Mouse (Mus musculus): ENCODE measurements around the gene Mpdz. TPM values are rescaled to one million over a fixed set of nuclear protein-coding genes. Genes with fewer than 3 reads are reported as not detected.

Gene Mpdz
- total and polyA plus RNA-seq, 3 experiments, result 0.49 TPM; not detected in 2

DNA sequence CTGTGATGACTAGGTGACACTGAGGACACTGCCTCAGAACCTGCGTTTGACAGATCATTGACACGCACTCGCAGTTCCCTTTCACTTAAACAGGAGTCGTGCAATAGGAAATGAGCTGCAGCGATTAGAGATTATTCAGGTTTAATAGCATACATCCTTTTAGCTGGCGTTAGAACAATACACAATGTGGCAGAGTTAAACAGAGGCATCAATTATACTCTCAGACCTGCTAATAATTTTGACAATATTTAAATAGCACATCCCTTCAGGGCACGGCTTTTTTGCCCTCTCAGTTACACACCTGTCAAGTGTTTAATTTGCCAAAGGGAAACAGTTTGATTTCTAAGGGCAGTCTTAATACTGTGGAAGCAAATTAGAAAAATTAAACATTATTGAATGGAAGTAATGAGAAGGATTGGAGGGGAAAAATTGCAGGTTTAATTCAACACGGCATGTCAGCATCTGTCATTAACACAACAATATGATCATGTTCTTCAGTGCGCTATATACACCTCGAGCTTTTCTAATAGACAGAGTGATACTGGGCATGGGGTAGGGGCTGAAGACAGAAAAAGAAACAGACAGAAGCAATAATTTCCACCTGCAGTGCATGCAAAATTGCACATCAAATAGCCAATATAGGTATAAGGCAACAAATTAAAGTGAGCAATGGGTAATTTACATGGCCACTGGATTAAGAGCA lies 27.1 kb downstream of the Mpdz start:
- no peak for ATAC-seq (ENCODE audit: extremely low read depth, insufficient number of reproducible peaks, low FRiP score, poor library complexity, severe bottlenecking)
- no peaks in the 10 kb centered on the region for H3K27me3 ChIP-seq (ENCODE audit: insufficient read depth, low read length)
- no peak for TF ChIP-seq POLR2AphosphoS5 (IDR thresholded peaks at IDR 0.05; ENCODE audit: insufficient replicate concordance, low read depth, low read length)

GRCm38 (mm10) chr4:81414684-81415323 lies 27.8 kb downstream of the Mpdz start:
- Histone ChIP-seq H3K9me3 (replicated peaks) (no peaks in the 10 kb centered on the region; the same call in 1 of the 2 replicates), H3K27me3 (ENCODE audit: insufficient read depth, low read length) (no peaks in the 10 kb centered on the region), H3K36me3 (replicated peaks) (no peaks in the 10 kb centered on the region), H3K4me1 (ENCODE audit: insufficient read depth, low read depth, low read length) (no peaks in the 10 kb centered on the region), H3K4me3 (ENCODE audit: low read depth, low read length) (no peak overlapping the region)
- TF ChIP-seq GATA2 (IDR thresholded peaks at IDR 0.05; ENCODE audit: borderline replicate concordance, low read depth, low read length), result no peak
- no peak for TF ChIP-seq TAL1 (conservative IDR thresholded peaks at IDR 0.05; ENCODE audit: low read depth, low read length)
- TF ChIP-seq CTCF (IDR thresholded peaks at IDR 0.05; ENCODE audit: low read depth, low read length), result no peak
- no peak for TF ChIP-seq POLR2AphosphoS5 (IDR thresholded peaks at IDR 0.05; ENCODE audit: insufficient replicate concordance, low read depth, low read length)
- TF ChIP-seq GATA1 (IDR thresholded peaks at IDR 0.05; ENCODE audit: borderline replicate concordance, low read length), result no peak
- DNase-seq (ENCODE audit: low spot score) (no peak), ATAC-seq (ENCODE audit: extremely low read depth, insufficient number of reproducible peaks, low FRiP score, poor library complexity, severe bottlenecking) (no peak)

More for the DNA sequence above, 27.1 kb downstream of the Mpdz start:
- DNase-seq (ENCODE audit: low spot score), result no peak
- H3K4me3 ChIP-seq (ENCODE audit: low read depth, low read length), result no peak overlapping the region
- peaks cover 2% of the 10 kb centered on the region; the same call in 1 of the 2 replicates for H3K9me3 ChIP-seq (replicated peaks)
- H3K36me3 ChIP-seq (replicated peaks), result no peaks in the 10 kb centered on the region
- no peaks in the 10 kb centered on the region for H3K4me1 ChIP-seq (ENCODE audit: insufficient read depth, low read depth, low read length)

DNA sequence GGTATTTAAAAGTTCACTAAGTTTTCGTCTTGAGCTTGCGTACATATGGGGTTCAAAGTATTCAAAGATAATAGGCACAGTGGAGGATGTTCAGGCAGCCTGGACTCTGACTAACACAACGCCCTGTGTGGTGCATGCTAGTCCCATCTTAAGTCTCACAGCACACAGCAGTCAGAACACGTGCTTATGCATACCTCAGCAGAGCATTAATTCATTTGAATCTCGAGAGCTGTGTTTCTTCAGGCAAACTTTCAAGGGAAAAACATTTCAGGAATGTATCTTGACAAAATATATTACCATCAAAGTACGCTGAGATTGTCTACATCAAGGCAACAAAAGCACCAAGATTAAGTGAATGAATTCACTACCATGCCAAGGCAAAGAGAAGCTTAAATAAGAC lies 45.7 kb downstream of the Mpdz start:
- Histone ChIP-seq H3K9me3 (replicated peaks) (peaks cover 10% of the 10 kb centered on the region), H3K4me1 (ENCODE audit: insufficient read depth, low read depth, low read length) (no peaks in the 10 kb centered on the region), H3K4me3 (ENCODE audit: low read depth, low read length) (no peak overlapping the region), H3K36me3 (replicated peaks) (no peaks in the 10 kb centered on the region), H3K27me3 (ENCODE audit: insufficient read depth, low read length) (no peaks in the 10 kb centered on the region)
- DNase-seq (ENCODE audit: low spot score), result no peak
- TF ChIP-seq CTCF (IDR thresholded peaks at IDR 0.05; ENCODE audit: low read depth, low read length) (no peak), TAL1 (conservative IDR thresholded peaks at IDR 0.05; ENCODE audit: low read depth, low read length) (no peak), GATA2 (IDR thresholded peaks at IDR 0.05; ENCODE audit: borderline replicate concordance, low read depth, low read length) (no peak), POLR2AphosphoS5 (IDR thresholded peaks at IDR 0.05; ENCODE audit: insufficient replicate concordance, low read depth, low read length) (no peak), GATA1 (IDR thresholded peaks at IDR 0.05; ENCODE audit: borderline replicate concordance, low read length) (no peak)
- ATAC-seq (ENCODE audit: extremely low read depth, insufficient number of reproducible peaks, low FRiP score, poor library complexity, severe bottlenecking), result no peak

DNA sequence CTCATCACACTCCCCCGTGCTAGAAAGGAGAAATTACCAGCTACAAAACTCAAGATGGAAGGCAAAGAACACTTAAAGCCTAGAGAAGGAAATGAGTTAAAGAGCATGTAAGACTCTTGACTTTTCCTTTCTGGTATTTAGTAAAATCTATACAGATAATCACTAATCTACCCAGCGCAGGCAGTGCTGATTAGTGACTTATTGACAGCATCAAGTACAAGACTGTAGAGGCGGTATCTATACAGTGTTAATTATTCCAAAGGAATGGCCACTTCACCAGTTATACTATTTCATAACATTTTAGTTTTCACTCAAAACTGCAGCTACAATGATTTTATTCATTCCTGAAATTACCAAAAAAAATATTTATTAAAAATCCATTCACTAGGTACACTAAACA lies 49.7 kb downstream of the Mpdz start:
- no peak for DNase-seq (ENCODE audit: low spot score)
- ATAC-seq (ENCODE audit: extremely low read depth, insufficient number of reproducible peaks, low FRiP score, poor library complexity, severe bottlenecking), result no peak

GRCm38 (mm10) chr4:81389263-81389662 lies 53.4 kb downstream of the Mpdz start:
- H3K4me1 ChIP-seq (ENCODE audit: insufficient read depth, low read depth, low read length), result no peaks in the 10 kb centered on the region
- DNase-seq (ENCODE audit: low spot score) (no peak), ATAC-seq (ENCODE audit: extremely low read depth, insufficient number of reproducible peaks, low FRiP score, poor library complexity, severe bottlenecking) (no peak)
- H3K4me3 ChIP-seq (ENCODE audit: low read depth, low read length), result no peak overlapping the region
- no peaks in the 10 kb centered on the region for H3K27me3 ChIP-seq (ENCODE audit: insufficient read depth, low read length)
- peaks cover 19% of the 10 kb centered on the region for H3K9me3 ChIP-seq (replicated peaks)
- no peaks in the 10 kb centered on the region for H3K36me3 ChIP-seq (replicated peaks)
- no peak for TF ChIP-seq CTCF (IDR thresholded peaks at IDR 0.05; ENCODE audit: low read depth, low read length)
- TF ChIP-seq POLR2AphosphoS5 (IDR thresholded peaks at IDR 0.05; ENCODE audit: insufficient replicate concordance, low read depth, low read length), result no peak
- TF ChIP-seq GATA1 (IDR thresholded peaks at IDR 0.05; ENCODE audit: borderline replicate concordance, low read length), result no peak
- TF ChIP-seq GATA2 (IDR thresholded peaks at IDR 0.05; ENCODE audit: borderline replicate concordance, low read depth, low read length), result no peak
- TF ChIP-seq TAL1 (conservative IDR thresholded peaks at IDR 0.05; ENCODE audit: low read depth, low read length), result no peak

More for the DNA sequence above, 49.7 kb downstream of the Mpdz start:
- H3K4me3 ChIP-seq (ENCODE audit: low read depth, low read length), result no peak overlapping the region
- TF ChIP-seq POLR2AphosphoS5 (IDR thresholded peaks at IDR 0.05; ENCODE audit: insufficient replicate concordance, low read depth, low read length), result no peak
- no peak for TF ChIP-seq GATA1 (IDR thresholded peaks at IDR 0.05; ENCODE audit: borderline replicate concordance, low read length)
- no peak for TF ChIP-seq GATA2 (IDR thresholded peaks at IDR 0.05; ENCODE audit: borderline replicate concordance, low read depth, low read length)
- TF ChIP-seq CTCF (IDR thresholded peaks at IDR 0.05; ENCODE audit: low read depth, low read length), result no peak
- no peak for TF ChIP-seq TAL1 (conservative IDR thresholded peaks at IDR 0.05; ENCODE audit: low read depth, low read length)
- no peaks in the 10 kb centered on the region for H3K27me3 ChIP-seq (ENCODE audit: insufficient read depth, low read length)
- H3K36me3 ChIP-seq (replicated peaks), result no peaks in the 10 kb centered on the region
- no peaks in the 10 kb centered on the region for H3K4me1 ChIP-seq (ENCODE audit: insufficient read depth, low read depth, low read length)
- H3K9me3 ChIP-seq (replicated peaks), result peaks cover 15% of the 10 kb centered on the region

GRCm38 (mm10) chr4:81387644-81388043 lies 55.0 kb downstream of the Mpdz start:
- H3K4me1 ChIP-seq (ENCODE audit: insufficient read depth, low read depth, low read length), result no peaks in the 10 kb centered on the region
- TF ChIP-seq TAL1 (conservative IDR thresholded peaks at IDR 0.05; ENCODE audit: low read depth, low read length) (no peak), GATA2 (IDR thresholded peaks at IDR 0.05; ENCODE audit: borderline replicate concordance, low read depth, low read length) (no peak), GATA1 (IDR thresholded peaks at IDR 0.05; ENCODE audit: borderline replicate concordance, low read length) (no peak), POLR2AphosphoS5 (IDR thresholded peaks at IDR 0.05; ENCODE audit: insufficient replicate concordance, low read depth, low read length) (no peak), CTCF (IDR thresholded peaks at IDR 0.05; ENCODE audit: low read depth, low read length) (no peak)
- DNase-seq (ENCODE audit: low spot score), result no peak
- H3K27me3 ChIP-seq (ENCODE audit: insufficient read depth, low read length), result no peaks in the 10 kb centered on the region
- H3K36me3 ChIP-seq (replicated peaks), result no peaks in the 10 kb centered on the region
- peaks cover 23% of the 10 kb centered on the region for H3K9me3 ChIP-seq (replicated peaks)
- no peak overlapping the region for H3K4me3 ChIP-seq (ENCODE audit: low read depth, low read length)
- no peak for ATAC-seq (ENCODE audit: extremely low read depth, insufficient number of reproducible peaks, low FRiP score, poor library complexity, severe bottlenecking)

All from G1E (cell line).